In genomic region chr9:24878384-24879174, GRCm38 (mm10) we compare ENCODE assay signal across 12 mouse cellular contexts.
A peak's percentile ranks its signal among the peaks of the same experiment; 100 is the strongest.
DNase-seq lines count a peak whose midpoint lies in the region; ATAC-seq lines count a peak whose summit lies in the region.
"Had no signal": no experiment of that assay in that cellular context is flagged by ENCODE, and none has a peak within 500 bp of the region (broad histone marks: within the 10 kb centered on the region; RNA-seq: fewer than 3 reads in every experiment).

No protein-coding gene starts in this region.

- no peak overlapping the region for H3K27ac ChIP-seq in midbrain, embryonic 12.5 days (replicated peaks)
- no peak overlapping the region for H3K27ac ChIP-seq in midbrain, embryonic 15.5 days
- no peak overlapping the region for H3K27ac ChIP-seq in forebrain, embryonic 15.5 days (replicated peaks)
- H3K27ac ChIP-seq in neural tube, embryonic 12.5 days: no peak overlapping the region

- intact Hi-C loops in heart, postnatal 25 days (cut with DNase I): no loop called here

- no peaks in the 10 kb centered on the region for H3K9me3 ChIP-seq in midbrain, embryonic 12.5 days
- no peaks in the 10 kb centered on the region for H3K9me3 ChIP-seq in midbrain, embryonic 15.5 days
- H3K9me3 ChIP-seq in forebrain, embryonic 15.5 days: no peaks in the 10 kb centered on the region
- H3K9me3 ChIP-seq in neural tube, embryonic 12.5 days: no peaks in the 10 kb centered on the region

- H3K4me1 ChIP-seq in midbrain, embryonic 12.5 days: peaks cover 13% of the 10 kb centered on the region
- peaks cover 9% of the 10 kb centered on the region; the same call in 1 of the 2 replicates for H3K4me1 ChIP-seq in midbrain, embryonic 15.5 days
- H3K4me1 ChIP-seq in forebrain, embryonic 15.5 days: peaks cover 9% of the 10 kb centered on the region
- 0 out of 2 replicates have a peak, but pooled peaks cover 3% of the 10 kb centered on the region for H3K4me1 ChIP-seq in neural tube, embryonic 12.5 days

- 16% methylated on average over 8 of the region's 8 CpGs for whole genome bisulfite sequencing in midbrain, embryonic 12.5 days
- 19% methylated on average over 8 of the region's 8 CpGs for WGBS in midbrain, embryonic 15.5 days
- WGBS in forebrain, embryonic 15.5 days: 18% methylated on average over 8 of the region's 8 CpGs
- 27% methylated on average over 8 of the region's 8 CpGs for WGBS in neural tube, embryonic 12.5 days

- H3K36me3 ChIP-seq in midbrain, embryonic 12.5 days: no peaks in the 10 kb centered on the region
- no peaks in the 10 kb centered on the region for H3K36me3 ChIP-seq in midbrain, embryonic 15.5 days (replicated peaks)
- H3K36me3 ChIP-seq in forebrain, embryonic 15.5 days: no peaks in the 10 kb centered on the region
- no peaks in the 10 kb centered on the region for H3K36me3 ChIP-seq in neural tube, embryonic 12.5 days
- H3K36me3 ChIP-seq: heart, embryonic 12.5 days had no signal

- peak; percentile 42 for DNase-seq in embryo, embryonic 10.5 days (ENCODE audit: low spot score)
- no peak for DNase-seq in right cerebral cortex, postnatal 36 days (ENCODE audit: low spot score in 2 of 2)
- no peak for DNase-seq in heart, postnatal 25 days (ENCODE audit: low spot score)
- DNase-seq: cerebellum, adult 9-10 months; lung, postnatal 10 days had no signal

- H3K4me2 ChIP-seq in midbrain, embryonic 12.5 days (replicated peaks): no peak overlapping the region
- H3K4me2 ChIP-seq in midbrain, embryonic 15.5 days: no peak overlapping the region
- no peak overlapping the region for H3K4me2 ChIP-seq in forebrain, embryonic 15.5 days (replicated peaks)
- no peak overlapping the region for H3K4me2 ChIP-seq in neural tube, embryonic 12.5 days (replicated peaks)
- H3K4me2 ChIP-seq: heart, embryonic 12.5 days; liver, embryonic 11.5 days had no signal

- H3K27me3 ChIP-seq in midbrain, embryonic 12.5 days: peaks cover 20% of the 10 kb centered on the region
- peaks cover 3% of the 10 kb centered on the region; the same call in 1 of the 2 replicates for H3K27me3 ChIP-seq in midbrain, embryonic 15.5 days (replicated peaks)
- no peaks in the 10 kb centered on the region for H3K27me3 ChIP-seq in forebrain, embryonic 15.5 days
- H3K27me3 ChIP-seq in neural tube, embryonic 12.5 days (replicated peaks): no peaks in the 10 kb centered on the region
- H3K27me3 ChIP-seq: heart, embryonic 12.5 days had no signal

- ATAC-seq in midbrain, embryonic 12.5 days (ENCODE audit: low FRiP score, low read depth): peak; percentile 86
- ATAC-seq in midbrain, embryonic 15.5 days (replicated peaks): no peak
- peak; percentile 77; the same call in 1 of the 2 replicates for ATAC-seq in forebrain, embryonic 15.5 days (replicated peaks)
- peak; percentile 75; the same call in 1 of the 2 replicates for ATAC-seq in neural tube, embryonic 12.5 days (ENCODE audit: low FRiP score, low read depth)
- no peak for ATAC-seq in erythroid progenitor cell, adult 5-6 weeks (replicated peaks; ENCODE audit: low FRiP score, poor library complexity, severe bottlenecking)

- H3K9ac ChIP-seq in midbrain, embryonic 12.5 days (replicated peaks): no peak overlapping the region
- no peak overlapping the region for H3K9ac ChIP-seq in midbrain, embryonic 15.5 days
- H3K9ac ChIP-seq in forebrain, embryonic 15.5 days (replicated peaks): no peak overlapping the region
- no peak overlapping the region for H3K9ac ChIP-seq in neural tube, embryonic 12.5 days
- H3K9ac ChIP-seq: heart, embryonic 12.5 days had no signal

- H3K4me3 ChIP-seq in midbrain, embryonic 12.5 days: no peak overlapping the region
- no peak overlapping the region for H3K4me3 ChIP-seq in midbrain, embryonic 15.5 days
- no peak overlapping the region for H3K4me3 ChIP-seq in forebrain, embryonic 15.5 days
- no peak overlapping the region for H3K4me3 ChIP-seq in neural tube, embryonic 12.5 days
- H3K4me3 ChIP-seq: heart, embryonic 12.5 days had no signal

Comparison
In these comparisons a context has a peak if more than half of its experiments do, and no peak if none do; other contexts are left out.
1. ATAC-seq: peak in midbrain, embryonic 12.5 days (single experiment), forebrain, embryonic 15.5 days (single experiment) and neural tube, embryonic 12.5 days (single experiment); none in midbrain, embryonic 15.5 days (single experiment) and erythroid progenitor cell, adult 5-6 weeks (single experiment).